Mouse (Mus musculus): ENCODE measurements at regions not wholly inside any gene's neighbourhood (a gene's known extent, or its start where the extent isn't known, plus 50 kb on each side); places are given as distances from the start of the nearest gene placed in this dataset.
A peak's percentile ranks its signal among the peaks of the same experiment; 100 is the strongest.

DNA sequence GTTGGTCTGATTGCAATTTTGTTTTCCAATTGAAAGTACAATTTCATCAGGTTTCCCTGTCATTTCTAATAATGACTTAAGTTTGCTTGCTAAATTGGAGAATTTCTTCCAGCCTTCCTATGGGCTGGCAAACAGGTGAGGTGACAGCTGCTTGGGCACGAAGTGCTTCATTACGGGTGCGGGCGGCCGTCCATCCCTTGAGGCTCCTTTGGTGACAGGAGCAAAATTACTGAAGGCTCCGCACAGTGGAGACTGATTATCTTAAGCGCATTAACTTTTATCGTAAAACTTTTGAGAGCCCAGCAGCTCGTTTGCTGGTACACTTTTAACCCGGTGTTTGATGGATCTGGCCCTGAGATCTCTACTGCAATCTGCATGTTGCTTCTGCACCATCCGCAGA lies 134.3 kb upstream of the Irx1 start:
- ATAC-seq (no peak), DNase-seq (ENCODE audit: low spot score) (no peak)
- H3K9ac ChIP-seq (replicated peaks; ENCODE audit: low read length) = no peak overlapping the region
- no peak overlapping the region for H3K27ac ChIP-seq
- WGBS = 54% methylated on average over 11 of the region's 11 CpGs
- no peaks in the 10 kb centered on the region for H3K36me3 ChIP-seq (ENCODE audit: insufficient read depth, low read length)
- H3K4me1 ChIP-seq (ENCODE audit: insufficient read depth, low read length) = 0 out of 2 replicates have a peak, but pooled peaks cover 3% of the 10 kb centered on the region
- no peak overlapping the region for H3K4me2 ChIP-seq (ENCODE audit: low read depth, low read length)
- no peaks in the 10 kb centered on the region for H3K9me3 ChIP-seq (ENCODE audit: low read length)
- H3K27me3 ChIP-seq (ENCODE audit: insufficient read depth, low read length) = no peaks in the 10 kb centered on the region
- no peak overlapping the region for H3K4me3 ChIP-seq (ENCODE audit: low read length)
- no peak for TF ChIP-seq CTCF (IDR thresholded peaks at IDR 0.05; ENCODE audit: low read depth)

DNA sequence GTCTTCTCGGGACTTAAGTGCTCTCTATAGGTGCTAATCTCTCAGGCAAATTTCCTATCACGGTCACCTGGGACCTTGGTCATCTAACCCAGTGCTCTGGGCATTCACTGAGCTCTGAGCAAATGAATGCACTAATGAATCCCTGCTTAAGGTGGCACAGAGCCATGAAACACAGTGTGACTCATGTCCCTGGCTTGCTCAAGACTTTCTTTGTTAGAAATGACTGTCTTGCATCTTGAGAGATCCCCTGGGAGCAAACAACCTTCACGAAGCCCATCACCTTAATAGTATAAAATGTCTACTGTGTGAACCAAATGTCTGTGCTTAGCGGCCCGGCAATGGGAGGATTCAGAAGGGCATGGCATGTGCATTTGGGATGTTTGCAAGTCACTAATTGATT lies 137.2 kb upstream of the Irx1 start:
- WGBS = 56% methylated on average over 5 of the region's 5 CpGs

DNA sequence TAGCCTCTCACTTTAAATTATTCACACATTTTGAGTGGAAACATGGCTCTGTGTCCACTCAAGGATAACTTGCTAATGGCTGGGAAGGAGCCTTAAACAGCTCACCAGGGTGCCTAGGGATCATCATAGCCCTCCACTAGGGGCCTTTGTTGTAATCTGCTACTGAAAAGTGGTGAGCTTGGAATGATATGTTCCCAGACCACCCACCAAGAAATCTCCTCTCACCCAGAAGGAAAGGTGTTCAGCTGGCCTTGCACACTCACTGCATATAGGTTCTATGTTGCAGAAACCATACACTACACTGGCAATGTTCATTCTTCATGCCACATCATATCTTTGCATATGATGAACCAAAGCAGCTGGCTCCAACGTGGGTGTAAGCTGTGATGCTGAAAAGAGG lies 145.1 kb upstream of the Irx1 start:
- H3K27ac ChIP-seq = no peak overlapping the region
- no peaks in the 10 kb centered on the region for H3K4me1 ChIP-seq (ENCODE audit: insufficient read depth, low read length)
- TF ChIP-seq CTCF (IDR thresholded peaks at IDR 0.05; ENCODE audit: low read depth) = no peak
- no peak overlapping the region for H3K9ac ChIP-seq (replicated peaks; ENCODE audit: low read length)
- H3K9me3 ChIP-seq (ENCODE audit: low read length) = no peaks in the 10 kb centered on the region
- H3K4me2 ChIP-seq (ENCODE audit: low read depth, low read length) = no peak overlapping the region
- no peak overlapping the region for H3K4me3 ChIP-seq (ENCODE audit: low read length)
- no peak for ATAC-seq
- no peaks in the 10 kb centered on the region for H3K36me3 ChIP-seq (ENCODE audit: insufficient read depth, low read length)
- H3K27me3 ChIP-seq (ENCODE audit: insufficient read depth, low read length) = no peaks in the 10 kb centered on the region
- no peak for DNase-seq (ENCODE audit: low spot score)
- 77% methylated on average over 1 of the region's 1 CpGs for whole genome bisulfite sequencing

More for the DNA sequence above, 137.2 kb upstream of the Irx1 start:
- ATAC-seq (no peak), DNase-seq (ENCODE audit: low spot score) (peak; percentile 40)
- Histone ChIP-seq H3K4me2 (ENCODE audit: low read depth, low read length) (no peak overlapping the region), H3K4me1 (ENCODE audit: insufficient read depth, low read length) (0 out of 2 replicates have a peak, but pooled peaks cover 3% of the 10 kb centered on the region), H3K36me3 (ENCODE audit: insufficient read depth, low read length) (no peaks in the 10 kb centered on the region), H3K9ac (replicated peaks; ENCODE audit: low read length) (no peak overlapping the region), H3K4me3 (ENCODE audit: low read length) (no peak overlapping the region), H3K27ac (no peak overlapping the region), H3K9me3 (ENCODE audit: low read length) (no peaks in the 10 kb centered on the region), H3K27me3 (ENCODE audit: insufficient read depth, low read length) (no peaks in the 10 kb centered on the region)
- no peak for TF ChIP-seq CTCF (IDR thresholded peaks at IDR 0.05; ENCODE audit: low read depth)

DNA sequence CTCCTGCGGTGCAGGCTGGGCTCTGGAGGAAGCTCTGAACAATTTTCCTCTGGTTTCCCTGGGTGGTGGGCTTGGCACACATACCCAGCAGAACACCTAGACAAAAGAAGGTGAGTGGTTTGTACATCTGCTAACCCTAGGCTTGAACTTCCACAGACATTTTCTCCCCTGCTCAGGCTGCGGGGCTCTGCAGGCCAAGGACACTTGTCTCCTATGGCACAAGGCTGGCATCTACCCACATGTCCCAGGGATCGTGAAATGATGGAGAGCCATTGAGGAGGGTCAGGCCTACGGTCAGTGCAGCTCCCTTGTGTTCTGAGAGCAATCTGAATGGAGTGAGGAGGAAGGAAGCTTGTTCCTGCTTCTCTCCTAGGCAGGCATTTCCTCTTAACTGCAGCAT lies 150.4 kb upstream of the Irx1 start:
- ATAC-seq (no peak), DNase-seq (ENCODE audit: low spot score) (no peak)
- H3K4me1 ChIP-seq (ENCODE audit: insufficient read depth, low read length) = no peaks in the 10 kb centered on the region
- WGBS = 88% methylated on average over 4 of the region's 4 CpGs
- H3K4me3 ChIP-seq (ENCODE audit: low read length) = no peak overlapping the region
- H3K9me3 ChIP-seq (ENCODE audit: low read length) = no peaks in the 10 kb centered on the region
- H3K4me2 ChIP-seq (ENCODE audit: low read depth, low read length) = no peak overlapping the region
- no peak overlapping the region for H3K9ac ChIP-seq (replicated peaks; ENCODE audit: low read length)
- H3K27me3 ChIP-seq (ENCODE audit: insufficient read depth, low read length) = no peaks in the 10 kb centered on the region
- no peak overlapping the region for H3K27ac ChIP-seq
- no peak for TF ChIP-seq CTCF (IDR thresholded peaks at IDR 0.05; ENCODE audit: low read depth)
- H3K36me3 ChIP-seq (ENCODE audit: insufficient read depth, low read length) = no peaks in the 10 kb centered on the region

DNA sequence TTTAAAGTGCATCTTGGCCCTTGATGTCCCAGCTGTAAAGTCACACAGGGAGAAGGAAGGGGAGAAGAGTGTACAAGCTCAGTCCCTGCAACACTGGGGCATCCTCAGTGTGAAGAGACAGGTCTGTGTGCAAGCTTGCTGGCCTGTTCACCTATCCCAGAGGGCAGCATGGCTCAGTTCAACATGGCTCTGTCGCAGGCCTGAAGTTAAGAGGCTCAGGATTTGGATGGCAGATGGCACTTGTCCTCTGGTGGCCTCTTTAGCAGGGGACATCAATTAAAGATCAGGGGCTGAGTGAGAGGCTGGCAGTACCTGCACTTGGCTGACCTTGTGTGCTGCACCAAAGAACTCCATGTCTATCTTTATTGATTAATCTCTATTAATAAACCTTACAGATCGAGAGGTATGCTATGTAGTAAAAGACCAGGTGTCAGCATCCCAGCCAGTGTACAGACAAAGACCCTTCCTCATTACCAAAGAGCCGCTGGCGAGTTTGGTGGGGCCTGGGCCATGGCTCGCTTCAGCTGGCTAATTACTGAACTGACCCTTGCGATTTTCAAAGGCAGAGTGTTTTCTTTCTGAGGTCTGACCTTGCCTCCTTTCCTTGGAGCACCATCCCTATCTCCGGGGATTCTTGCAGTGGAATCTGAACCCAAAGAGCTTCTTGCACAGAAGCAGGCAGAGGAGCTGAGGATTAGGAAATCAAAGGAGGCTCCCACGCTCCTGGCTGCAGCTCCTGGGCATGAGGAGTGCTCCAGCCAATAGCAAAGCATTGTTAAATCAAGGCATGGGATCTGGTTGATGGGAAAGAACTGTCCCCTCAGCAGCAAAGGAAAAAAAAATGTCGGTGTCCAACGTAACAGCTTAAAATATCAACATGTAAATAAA lies 151.5 kb upstream of the Irx1 start:
- ATAC-seq = peak; percentile 43; the same call in 1 of the 2 replicates
- H3K36me3 ChIP-seq (ENCODE audit: insufficient read depth, low read length) = no peaks in the 10 kb centered on the region
- no peak overlapping the region for H3K4me2 ChIP-seq (ENCODE audit: low read depth, low read length)
- H3K27me3 ChIP-seq (ENCODE audit: insufficient read depth, low read length) = no peaks in the 10 kb centered on the region
- no peak overlapping the region for H3K4me3 ChIP-seq (ENCODE audit: low read length)
- H3K9ac ChIP-seq (replicated peaks; ENCODE audit: low read length) = no peak overlapping the region
- no peaks in the 10 kb centered on the region for H3K9me3 ChIP-seq (ENCODE audit: low read length)
- no peak for TF ChIP-seq CTCF (IDR thresholded peaks at IDR 0.05; ENCODE audit: low read depth)
- DNase-seq (ENCODE audit: low spot score) = peak; percentile 15
- 40% methylated on average over 10 of the region's 10 CpGs for WGBS
- H3K4me1 ChIP-seq (ENCODE audit: insufficient read depth, low read length) = no peaks in the 10 kb centered on the region
- no peak overlapping the region for H3K27ac ChIP-seq

DNA sequence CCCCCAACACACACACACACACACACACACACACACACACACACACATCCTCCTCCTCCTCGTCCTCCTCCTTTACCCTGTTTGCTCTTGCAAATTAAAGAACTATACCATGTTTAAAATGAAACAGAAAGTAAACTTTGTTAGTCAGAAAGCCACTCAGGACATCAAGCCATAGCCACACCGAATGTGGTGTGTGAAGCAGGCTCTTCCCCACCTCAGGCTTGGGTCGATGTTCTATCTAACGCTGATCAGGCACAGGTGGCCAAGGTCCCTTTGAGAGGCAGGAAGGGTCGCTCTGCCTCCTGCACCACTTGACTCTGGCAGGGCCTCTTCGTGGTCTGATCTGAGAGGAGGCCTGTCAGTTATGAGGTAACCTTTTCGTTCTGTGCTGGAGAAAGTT lies 156.9 kb upstream of the Irx1 start:
- H3K4me1 ChIP-seq (ENCODE audit: insufficient read depth, low read length) = peaks cover 3% of the 10 kb centered on the region; the same call in 1 of the 2 replicates
- H3K27me3 ChIP-seq (ENCODE audit: insufficient read depth, low read length) = no peaks in the 10 kb centered on the region
- TF ChIP-seq CTCF (IDR thresholded peaks at IDR 0.05; ENCODE audit: low read depth) = no peak
- no peak overlapping the region for H3K9ac ChIP-seq (replicated peaks; ENCODE audit: low read length)
- ATAC-seq (no peak), DNase-seq (ENCODE audit: low spot score) (no peak)
- WGBS = 32% methylated on average over 7 of the region's 7 CpGs
- H3K9me3 ChIP-seq (ENCODE audit: low read length) = no peaks in the 10 kb centered on the region
- no peak overlapping the region for H3K4me2 ChIP-seq (ENCODE audit: low read depth, low read length)
- H3K4me3 ChIP-seq (ENCODE audit: low read length) = no peak overlapping the region
- no peaks in the 10 kb centered on the region for H3K36me3 ChIP-seq (ENCODE audit: insufficient read depth, low read length)
- H3K27ac ChIP-seq = no peak overlapping the region
